Comparison of ENCODE assay signal across 20 mouse cellular contexts in genomic region chr9:104252637-104253036, GRCm38 (mm10). TPM values are rescaled to one million over a fixed set of nuclear protein-coding genes. Genes with fewer than 3 reads are reported as not detected.
DNase-seq lines count a peak whose midpoint lies in the region; ATAC-seq and TF ChIP-seq lines count a peak whose summit lies in the region.
"Had no signal": no experiment of that assay in that cellular context is flagged by ENCODE, and none has a peak within 500 bp of the region (broad histone marks: within the 10 kb centered on the region; RNA-seq: fewer than 3 reads in every experiment).

No protein-coding gene starts in this region.

- no peak overlapping the region for H3K9ac ChIP-seq in heart, embryonic 13.5 days
- H3K9ac ChIP-seq: embryonic facial prominence, embryonic 12.5 days; forebrain, embryonic 13.5 days; forebrain, embryonic 15.5 days; forebrain, postnatal 0 days had no signal

- H3K36me3 ChIP-seq in heart, embryonic 13.5 days: no peaks in the 10 kb centered on the region
- H3K36me3 ChIP-seq in kidney, adult 2 months (ENCODE audit: control insufficient read depth, insufficient read depth, low read length): no peaks in the 10 kb centered on the region
- H3K36me3 ChIP-seq: embryonic facial prominence, embryonic 10.5 days; embryonic facial prominence, embryonic 12.5 days; forebrain, embryonic 15.5 days had no signal

- H3K4me2 ChIP-seq in heart, embryonic 13.5 days: no peak overlapping the region
- H3K4me2 ChIP-seq: embryonic facial prominence, embryonic 12.5 days; forebrain, embryonic 13.5 days; forebrain, embryonic 15.5 days had no signal

- H3K4me3 ChIP-seq in heart, embryonic 13.5 days: no peak overlapping the region
- no peak overlapping the region for H3K4me3 ChIP-seq in kidney, adult 2 months (ENCODE audit: insufficient read depth, low read depth, low read length)
- H3K4me3 ChIP-seq: embryonic facial prominence, embryonic 10.5 days; embryonic facial prominence, embryonic 12.5 days; forebrain, embryonic 13.5 days; forebrain, embryonic 15.5 days had no signal

- H3K9me3 ChIP-seq in heart, embryonic 13.5 days: no peaks in the 10 kb centered on the region
- H3K9me3 ChIP-seq: embryonic facial prominence, embryonic 10.5 days; embryonic facial prominence, embryonic 12.5 days; forebrain, embryonic 13.5 days; forebrain, embryonic 15.5 days had no signal

- no peak for TF ChIP-seq POLR2A in kidney, adult 2 months (IDR thresholded peaks at IDR 0.05; ENCODE audit: low read depth, low read length)

- no peaks in the 10 kb centered on the region for H3K27me3 ChIP-seq in heart, embryonic 13.5 days (replicated peaks)
- H3K27me3 ChIP-seq in kidney, adult 2 months (replicated peaks; ENCODE audit: control insufficient read depth, insufficient read depth, low read length): no peaks in the 10 kb centered on the region
- H3K27me3 ChIP-seq: embryonic facial prominence, embryonic 12.5 days; forebrain, embryonic 13.5 days; forebrain, embryonic 15.5 days; Patski had no signal

- peaks cover 50% of the 10 kb centered on the region for H3K4me1 ChIP-seq in heart, embryonic 13.5 days
- peaks cover 63% of the 10 kb centered on the region for H3K4me1 ChIP-seq in kidney, adult 2 months (ENCODE audit: control insufficient read depth, insufficient read depth, low read length)
- H3K4me1 ChIP-seq: embryonic facial prominence, embryonic 10.5 days had no signal

- no peak for DNase-seq in heart, adult 18-20 months
- no peak for DNase-seq in kidney, adult 2 months
- no peak for DNase-seq in kidney, postnatal 36 days
- DNase-seq in frontal cortex, adult 2 months (ENCODE audit: extremely low spot score in 1 of 2, low spot score in 1 of 2): no peak
- DNase-seq: adrenal gland, adult 8-10 months; adrenal gland, postnatal 14 days; adrenal gland, postnatal 36 days; cerebellum, adult 11-12 months; cerebellum, adult 2 months; cerebellum, adult 9-10 months; cerebellum, postnatal 10 days; cerebellum, postnatal 25 days; forebrain, postnatal 0 days had no signal

- 0 out of 2 replicates have a peak overlapping the region, but pooled peaks have one; percentile 12 for H3K27ac ChIP-seq in heart, embryonic 13.5 days (replicated peaks)
- peak overlapping the region; percentile 4 for H3K27ac ChIP-seq in kidney, adult 2 months (ENCODE audit: insufficient read depth, low read depth, low read length)
- H3K27ac ChIP-seq: embryonic facial prominence, embryonic 10.5 days; embryonic facial prominence, embryonic 12.5 days; forebrain, embryonic 13.5 days; forebrain, embryonic 15.5 days had no signal

- 82% methylated on average over 3 of the region's 3 CpGs for WGBS in heart, embryonic 13.5 days
- WGBS in kidney, adult 2 months: 94% methylated on average over 3 of the region's 3 CpGs

- no peak for ATAC-seq in heart, embryonic 13.5 days (ENCODE audit: extremely low read depth, insufficient number of reproducible peaks, low FRiP score, low TSS enrichment)
- ATAC-seq: activated CD4-positive, CD25-positive, alpha-beta regulatory T cell, adult 4 months; forebrain, embryonic 13.5 days; forebrain, embryonic 15.5 days; forebrain, postnatal 0 days; Patski had no signal

- TF ChIP-seq CTCF in kidney, adult 2 months (conservative IDR thresholded peaks at IDR 0.05; ENCODE audit: insufficient read depth, insufficient read length, low read depth, low read length): no peak

RNA-seq across cellular contexts. Expression of gene Dnajc13, which starts 10.1 kb away (rescaled TPM):
- 14.5 and 15.1 TPM in 2 replicates for polyA plus RNA-seq in heart, embryonic 13.5 days (2015; fragmentation: Nextera tagmentation; extraction: Ambion mirVana)
- total RNA-seq in heart, adult 18-20 months (2021): 10 to 100 TPM; 32.5 to 33.3 TPM
- polyA plus RNA-seq in kidney, adult 2 months (2012; rRNA removed): 104 and 129 TPM in 2 replicates
- 66.2 and 79.7 TPM in 2 replicates for polyA plus RNA-seq in frontal cortex, adult 2 months (2012; rRNA removed)
